Mouse (Mus musculus) heart, embryonic 15.5 days (tissue): ENCODE results near the gene Col4a3. TPM values are rescaled to one million over a fixed set of nuclear protein-coding genes. Genes with fewer than 3 reads are reported as not detected.

ENCODE experiments used
- ATAC-seq: fragments of 200-750 bp; cut with Nextera tagmentation; replicated peaks from 2 replicates; pipeline ENCODE4 v1.8.0; 2017; ENCODE audit warnings: low read depth, moderate TSS enrichment; ENCODE audit not compliant: insufficient number of reproducible peaks, insufficient read depth, low FRiP score
- H3K27ac ChIP-seq: fragments of 300-500 bp; sonication (generic); 2 replicates; pipeline ENCODE4 v1.5.1; 2015; ENCODE audit warnings: mild to moderate bottlenecking, inconsistent platforms
- H3K27me3 ChIP-seq: fragments of 300-500 bp; sonication (generic); 2 replicates; pipeline ENCODE4 v1.6.1; 2015; ENCODE audit warnings: inconsistent platforms
- H3K36me3 ChIP-seq: fragments of 300-500 bp; sonication (generic); 2 replicates; pipeline ENCODE4 v1.6.1; 2015; ENCODE audit warnings: mild to moderate bottlenecking, inconsistent platforms
- H3K4me1 ChIP-seq: fragments of 300-500 bp; sonication (generic); replicated peaks from 2 replicates; pipeline ENCODE4 v1.6.1; 2015; ENCODE audit warnings: inconsistent platforms
- H3K4me2 ChIP-seq: fragments of 300-500 bp; sonication (generic); 2 replicates; pipeline ENCODE4 v1.6.1; 2015; ENCODE audit warnings: inconsistent platforms, mild to moderate bottlenecking, moderate library complexity
- H3K4me3 ChIP-seq: fragments of 300-500 bp; sonication (generic); 2 replicates; pipeline ENCODE4 v1.5.1; 2015; ENCODE audit warnings: mild to moderate bottlenecking, inconsistent platforms
- H3K9ac ChIP-seq: fragments of 300-500 bp; sonication (generic); 2 replicates; pipeline ENCODE4 v1.6.1; 2015; ENCODE audit warnings: mild to moderate bottlenecking, inconsistent platforms
- H3K9me3 ChIP-seq: fragments of 300-500 bp; sonication (generic); replicated peaks from 2 replicates; pipeline ENCODE4 v1.6.1; 2016; ENCODE audit warnings: inconsistent platforms
- WGBS: fragments of 180-500 bp; shearing (Covaris S2); methylation state at CpG from one replicate; pipeline ENCODE4 v1.1.7; 2015; ENCODE audit warnings: mixed read lengths; 5-methylcytosine and 5-hydroxymethylcytosine counted together
- polyA plus RNA-seq: library from polyadenylated mRNA; unstranded; fragments of >200 nt; fragmentation: Nextera tagmentation; extraction: Ambion mirVana; gene quantifications from 2 replicates; pipeline ENCODE4 v1.2.1, GENCODE M21; 2015

Gene Col4a3
- polyA plus RNA-seq, 1 experiment from 2014 or later, result 0.74 TPM

DNA sequence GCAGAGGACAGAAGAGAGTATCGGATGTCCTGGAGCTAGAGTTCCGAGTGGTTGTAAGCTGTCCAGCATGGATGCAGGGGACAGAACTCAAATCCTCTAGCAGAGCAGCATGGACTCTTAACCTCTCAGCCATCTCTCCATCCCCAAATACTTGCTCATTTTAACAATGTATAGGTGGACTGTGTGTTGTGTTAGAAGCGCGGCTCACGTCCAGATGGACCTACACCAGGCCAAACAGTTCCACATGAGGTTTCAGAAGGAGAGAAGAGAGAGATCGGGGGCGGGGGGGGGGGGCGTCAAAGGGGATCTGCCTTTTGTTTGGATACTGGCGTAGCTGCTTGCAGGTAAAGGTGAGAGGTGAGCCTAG lies 48.5 kb downstream of the Col4a3 start:
- Histone ChIP-seq H3K9ac (no peak overlapping the region), H3K27me3 (no peaks in the 10 kb centered on the region), H3K36me3 (no peaks in the 10 kb centered on the region), H3K27ac (no peak overlapping the region), H3K9me3 (no peaks in the 10 kb centered on the region), H3K4me2 (no peak overlapping the region), H3K4me1 (peaks cover 16% of the 10 kb centered on the region), H3K4me3 (no peak overlapping the region)
- ATAC-seq, result no peak
- WGBS, result 85% methylated on average over 9 of the region's 9 CpGs

DNA sequence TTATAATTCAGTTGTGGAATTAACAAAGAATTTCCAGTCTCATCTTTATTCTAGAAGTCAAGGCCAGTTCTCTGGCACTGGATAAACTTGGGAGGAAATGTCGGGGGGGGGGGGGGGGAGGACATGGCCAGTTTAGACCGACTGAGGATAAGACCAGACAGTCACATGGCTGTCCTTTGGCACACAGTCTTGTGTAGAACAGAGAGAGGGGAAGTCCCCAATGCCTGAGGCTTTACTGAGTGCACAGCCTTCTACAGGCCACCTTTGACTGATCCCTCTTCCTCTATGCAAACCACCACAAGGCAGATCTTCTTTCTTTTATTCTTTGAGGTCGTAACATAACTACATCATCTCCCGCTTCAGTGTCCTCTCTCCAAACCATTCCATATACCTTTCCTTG lies 49.6 kb downstream of the Col4a3 start:
- H3K27me3 ChIP-seq, result no peaks in the 10 kb centered on the region
- no peak overlapping the region for H3K4me3 ChIP-seq
- no peak overlapping the region for H3K27ac ChIP-seq
- no peak for ATAC-seq
- no peaks in the 10 kb centered on the region for H3K36me3 ChIP-seq
- H3K4me2 ChIP-seq, result no peak overlapping the region
- no peaks in the 10 kb centered on the region for H3K9me3 ChIP-seq
- peaks cover 12% of the 10 kb centered on the region for H3K4me1 ChIP-seq
- 72% methylated on average over 4 of the region's 4 CpGs for WGBS
- H3K9ac ChIP-seq, result no peak overlapping the region

DNA sequence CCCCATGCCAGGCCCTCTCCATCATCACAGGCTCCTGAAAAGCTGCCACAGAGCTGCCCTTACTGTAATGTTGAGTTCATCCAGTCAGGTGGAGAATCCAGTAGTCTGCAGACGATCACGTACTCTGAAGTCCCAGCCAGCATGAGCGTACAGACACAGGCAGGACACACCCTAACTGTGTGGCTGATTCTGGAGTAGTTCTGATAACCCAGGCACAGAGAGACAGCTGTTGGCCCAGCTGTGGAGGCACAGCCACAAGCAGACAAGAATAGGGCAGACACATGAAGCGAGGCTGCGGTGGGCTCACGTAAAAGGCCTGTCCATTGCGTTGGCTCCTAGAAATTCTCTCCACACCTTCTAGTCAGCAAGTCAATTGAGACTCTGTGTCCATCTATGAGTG lies 50.7 kb downstream of the Col4a3 start:
- ATAC-seq, result no peak
- WGBS, result 71% methylated on average over 7 of the region's 7 CpGs
- Histone ChIP-seq H3K27ac (no peak overlapping the region), H3K4me3 (no peak overlapping the region), H3K36me3 (no peaks in the 10 kb centered on the region), H3K9me3 (no peaks in the 10 kb centered on the region), H3K4me2 (no peak overlapping the region), H3K4me1 (peaks cover 8% of the 10 kb centered on the region), H3K9ac (no peak overlapping the region), H3K27me3 (no peaks in the 10 kb centered on the region; the same call in 1 of the 2 replicates)

DNA sequence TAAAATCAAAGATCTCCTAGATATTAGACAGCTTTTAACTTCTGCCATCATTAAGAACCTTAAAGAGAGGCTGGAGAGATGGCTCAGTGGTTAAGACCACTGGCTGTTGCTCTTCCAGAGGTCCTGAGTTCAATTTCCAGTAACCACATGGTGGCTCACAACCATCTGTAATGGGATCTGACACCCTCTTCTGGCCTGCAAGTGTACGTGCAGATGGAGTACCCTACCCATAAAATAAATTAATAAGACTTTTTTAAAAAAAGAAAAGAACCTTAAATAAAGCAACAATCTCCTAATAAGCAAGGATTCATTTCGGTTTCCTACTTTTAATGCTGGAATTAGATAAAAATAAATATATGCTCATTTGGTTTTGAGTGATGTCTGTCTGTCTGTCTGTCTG lies 51.7 kb downstream of the Col4a3 start:
- Histone ChIP-seq H3K4me2 (no peak overlapping the region), H3K4me3 (no peak overlapping the region), H3K27me3 (no peaks in the 10 kb centered on the region; the same call in 1 of the 2 replicates), H3K9me3 (no peaks in the 10 kb centered on the region), H3K36me3 (no peaks in the 10 kb centered on the region), H3K9ac (no peak overlapping the region), H3K4me1 (peaks cover 8% of the 10 kb centered on the region), H3K27ac (no peak overlapping the region)
- 78% methylated on average over 2 of the region's 2 CpGs for WGBS
- ATAC-seq, result no peak

DNA sequence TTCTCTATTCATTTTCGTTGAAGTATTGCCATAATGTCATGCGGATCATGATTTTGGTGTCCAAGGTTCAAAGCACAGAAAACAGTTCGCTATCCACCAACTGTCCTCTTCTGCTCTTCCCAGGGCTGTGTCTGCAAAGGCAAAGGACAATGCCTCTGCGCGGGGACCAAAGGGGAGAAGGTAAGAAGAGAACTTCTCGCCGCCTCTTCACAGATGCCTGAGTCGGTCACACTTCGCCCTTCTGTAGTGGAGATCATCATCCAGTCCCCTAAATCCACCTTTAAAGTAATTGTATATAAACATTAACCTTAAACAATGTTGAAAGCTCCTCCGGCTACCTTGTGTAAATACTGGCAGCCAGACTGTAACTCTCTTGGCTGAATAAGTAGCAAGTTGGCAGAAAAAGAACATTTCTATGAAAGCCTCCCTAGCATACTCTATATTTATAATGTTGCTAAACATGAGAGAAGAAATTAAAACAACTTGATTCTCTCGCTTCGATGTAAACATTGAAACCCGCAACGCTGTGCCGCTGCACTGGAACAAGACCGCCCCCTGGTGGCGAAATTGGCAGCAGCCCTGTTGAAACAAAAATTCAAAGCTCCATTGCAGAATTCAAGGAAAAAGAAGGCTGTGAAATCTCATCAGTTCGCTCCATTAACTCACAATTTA lies 54.7 kb downstream of the Col4a3 start:
- peak overlapping the region; percentile 35 for H3K4me3 ChIP-seq
- no peak overlapping the region for H3K9ac ChIP-seq
- H3K4me2 ChIP-seq, result peak overlapping the region; percentile 54
- ATAC-seq, result no peak
- 31% methylated on average over 18 of the region's 18 CpGs for WGBS
- no peak overlapping the region for H3K27ac ChIP-seq
- 0 out of 2 replicates have a peak, but pooled peaks cover 2% of the 10 kb centered on the region for H3K4me1 ChIP-seq
- H3K9me3 ChIP-seq, result no peaks in the 10 kb centered on the region
- H3K27me3 ChIP-seq, result no peaks in the 10 kb centered on the region; the same call in 1 of the 2 replicates
- no peaks in the 10 kb centered on the region for H3K36me3 ChIP-seq

DNA sequence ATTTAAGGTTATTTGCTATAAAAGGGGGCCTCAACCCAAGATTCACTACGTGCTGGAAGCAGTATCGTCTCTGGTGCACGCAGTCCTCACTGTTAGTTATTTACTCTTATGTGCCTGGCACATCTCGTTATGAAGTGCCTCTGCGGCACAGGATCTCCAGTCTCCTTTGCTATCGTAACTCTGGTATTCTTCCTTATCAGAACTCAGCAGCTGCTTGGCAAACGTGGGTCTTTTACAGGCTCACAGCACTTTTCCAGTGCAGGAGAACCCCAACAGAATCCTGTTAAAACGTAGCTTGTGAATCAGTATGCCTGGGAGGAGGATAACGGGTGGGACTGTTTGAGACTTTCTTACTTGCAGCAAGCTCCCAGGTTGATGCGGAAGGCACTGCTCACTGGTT lies 61.3 kb downstream of the Col4a3 start:
- 0 out of 2 replicates have a peak, but pooled peaks have one; percentile 27 for ATAC-seq
- WGBS, result 17% methylated on average over 10 of the region's 10 CpGs
- no peak overlapping the region for H3K9ac ChIP-seq

DNA sequence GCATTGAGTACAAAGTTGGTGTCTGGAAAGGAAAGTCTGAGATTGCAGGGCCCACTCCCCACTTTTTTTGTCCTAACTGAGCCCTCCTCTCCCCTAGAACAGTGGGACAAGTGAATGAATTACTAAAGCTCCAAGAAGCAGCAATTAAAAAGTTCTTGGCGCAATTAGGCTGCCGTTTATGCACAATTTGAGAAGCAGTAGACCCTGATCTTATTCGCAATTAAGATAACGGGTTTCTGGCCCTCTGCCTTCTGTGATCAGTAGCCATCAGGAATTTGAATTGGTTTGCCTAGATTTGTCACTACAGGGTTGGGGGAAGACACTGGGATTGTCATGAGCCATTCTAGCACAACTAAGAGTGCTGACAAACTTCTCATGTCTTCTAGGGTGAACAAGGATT lies 64.1 kb downstream of the Col4a3 start:
- Histone ChIP-seq H3K4me2 (no peak overlapping the region), H3K4me3 (no peak overlapping the region), H3K27me3 (no peaks in the 10 kb centered on the region), H3K9ac (no peak overlapping the region), H3K9me3 (no peaks in the 10 kb centered on the region), H3K4me1 (0 out of 2 replicates have a peak, but pooled peaks cover 4% of the 10 kb centered on the region), H3K36me3 (no peaks in the 10 kb centered on the region), H3K27ac (no peak overlapping the region)
- ATAC-seq, result no peak
- 86% methylated on average over 4 of the region's 4 CpGs for WGBS

More for the DNA sequence above, 61.3 kb downstream of the Col4a3 start:
- peak overlapping the region; percentile 58 for H3K4me2 ChIP-seq
- no peaks in the 10 kb centered on the region for H3K9me3 ChIP-seq
- no peaks in the 10 kb centered on the region for H3K27me3 ChIP-seq
- H3K4me3 ChIP-seq, result peak overlapping the region; percentile 39
- no peaks in the 10 kb centered on the region for H3K36me3 ChIP-seq
- no peak overlapping the region for H3K27ac ChIP-seq
- 0 out of 2 replicates have a peak, but pooled peaks cover 4% of the 10 kb centered on the region for H3K4me1 ChIP-seq

DNA sequence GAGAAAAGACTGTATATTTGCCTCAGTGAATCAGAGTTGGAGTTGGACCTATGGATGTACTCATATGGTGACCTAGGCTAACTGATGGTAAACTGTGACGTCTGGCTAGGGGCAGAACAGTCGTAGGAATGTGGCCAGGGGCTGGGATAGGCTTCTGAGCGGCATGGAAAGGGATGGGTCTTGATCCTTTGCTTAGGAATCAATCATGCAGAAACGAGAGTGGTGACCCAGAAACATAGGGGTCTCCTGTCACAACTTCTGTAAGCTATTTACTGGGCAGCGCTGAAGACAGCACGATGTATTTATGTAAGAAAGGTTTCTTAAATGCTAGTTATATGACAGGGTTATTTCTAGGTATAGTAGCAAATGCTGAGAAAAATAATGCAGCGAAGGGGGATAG lies 67.3 kb downstream of the Col4a3 start:
- Histone ChIP-seq H3K4me2 (no peak overlapping the region), H3K27me3 (no peaks in the 10 kb centered on the region), H3K36me3 (no peaks in the 10 kb centered on the region), H3K27ac (no peak overlapping the region), H3K9ac (no peak overlapping the region), H3K4me3 (no peak overlapping the region), H3K4me1 (no peaks in the 10 kb centered on the region), H3K9me3 (no peaks in the 10 kb centered on the region)
- 61% methylated on average over 7 of the region's 7 CpGs for WGBS
- no peak for ATAC-seq

DNA sequence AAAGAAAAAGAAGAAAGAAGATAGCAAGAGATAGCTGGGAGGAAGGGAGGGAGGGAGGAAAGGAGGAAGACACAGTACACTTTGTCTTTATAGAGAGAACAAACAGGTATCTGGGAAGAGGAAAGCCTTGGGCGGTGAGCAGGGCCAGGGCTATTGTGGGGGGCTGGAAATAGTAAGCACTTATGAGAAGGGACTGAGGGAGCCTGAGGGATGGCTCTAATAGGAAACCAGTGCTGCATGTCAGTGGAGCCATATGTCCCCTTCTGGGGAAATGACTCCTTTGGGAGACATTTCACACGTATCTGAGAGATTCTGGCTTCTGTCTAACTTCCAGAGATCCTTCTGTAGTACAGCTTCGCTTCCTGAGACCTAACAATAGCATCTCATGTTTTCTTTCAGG lies 69.7 kb downstream of the Col4a3 start:
- Histone ChIP-seq H3K4me3 (no peak overlapping the region), H3K4me2 (no peak overlapping the region), H3K9me3 (no peaks in the 10 kb centered on the region), H3K27ac (no peak overlapping the region), H3K9ac (no peak overlapping the region), H3K4me1 (no peaks in the 10 kb centered on the region), H3K27me3 (no peaks in the 10 kb centered on the region), H3K36me3 (no peaks in the 10 kb centered on the region)
- no peak for ATAC-seq
- WGBS, result 51% methylated on average over 3 of the region's 3 CpGs

DNA sequence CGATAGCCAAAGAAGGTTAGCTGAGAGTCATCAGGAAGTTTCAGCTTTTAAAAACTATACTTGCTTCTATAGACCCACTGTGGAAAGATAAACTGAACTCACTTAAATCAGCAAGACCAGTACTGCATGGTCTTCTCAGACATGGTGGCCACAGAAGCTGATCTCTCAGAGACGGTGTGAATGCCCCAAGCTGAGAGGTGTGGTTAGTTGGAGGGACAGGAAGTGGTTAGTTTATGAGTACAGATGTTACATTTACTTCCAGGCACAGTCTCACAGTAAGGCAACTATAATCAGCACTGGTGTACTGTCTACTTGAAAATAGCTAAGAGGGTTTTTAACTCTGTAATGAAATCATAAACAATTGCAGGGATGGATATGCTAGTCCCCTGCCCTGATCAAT lies 75.5 kb downstream of the Col4a3 start:
- Histone ChIP-seq H3K9ac (no peak overlapping the region), H3K27ac (no peak overlapping the region), H3K36me3 (no peaks in the 10 kb centered on the region), H3K4me3 (no peak overlapping the region), H3K9me3 (no peaks in the 10 kb centered on the region), H3K27me3 (no peaks in the 10 kb centered on the region), H3K4me1 (no peaks in the 10 kb centered on the region), H3K4me2 (no peak overlapping the region)
- WGBS, result 72% methylated on average over 2 of the region's 2 CpGs
- no peak for ATAC-seq

DNA sequence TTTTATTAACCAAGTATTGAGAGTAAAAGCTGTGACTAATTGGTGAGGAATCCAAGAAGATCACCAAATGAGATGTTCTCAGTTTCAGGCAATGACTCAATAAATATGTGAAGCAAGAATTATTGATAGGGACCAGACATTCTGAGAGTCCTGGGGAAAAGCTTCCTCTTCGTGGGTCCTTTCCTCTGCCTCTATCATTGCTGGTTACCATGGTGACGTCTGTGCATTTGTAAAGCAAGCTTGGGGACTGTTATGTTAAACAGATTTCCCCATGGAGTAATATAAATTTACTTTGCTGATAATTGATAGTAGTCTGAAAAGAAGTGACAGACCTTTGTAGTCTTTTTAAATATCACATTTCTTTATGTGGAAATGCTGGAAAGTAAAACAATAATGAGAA lies 76.8 kb downstream of the Col4a3 start:
- H3K4me3 ChIP-seq, result no peak overlapping the region
- H3K9me3 ChIP-seq, result no peaks in the 10 kb centered on the region
- no peaks in the 10 kb centered on the region for H3K4me1 ChIP-seq
- no peak overlapping the region for H3K9ac ChIP-seq
- no peaks in the 10 kb centered on the region for H3K36me3 ChIP-seq
- whole genome bisulfite sequencing, result 35% methylated on average over 2 of the region's 2 CpGs
- ATAC-seq, result no peak
- H3K4me2 ChIP-seq, result no peak overlapping the region
- no peak overlapping the region for H3K27ac ChIP-seq
- no peaks in the 10 kb centered on the region for H3K27me3 ChIP-seq

DNA sequence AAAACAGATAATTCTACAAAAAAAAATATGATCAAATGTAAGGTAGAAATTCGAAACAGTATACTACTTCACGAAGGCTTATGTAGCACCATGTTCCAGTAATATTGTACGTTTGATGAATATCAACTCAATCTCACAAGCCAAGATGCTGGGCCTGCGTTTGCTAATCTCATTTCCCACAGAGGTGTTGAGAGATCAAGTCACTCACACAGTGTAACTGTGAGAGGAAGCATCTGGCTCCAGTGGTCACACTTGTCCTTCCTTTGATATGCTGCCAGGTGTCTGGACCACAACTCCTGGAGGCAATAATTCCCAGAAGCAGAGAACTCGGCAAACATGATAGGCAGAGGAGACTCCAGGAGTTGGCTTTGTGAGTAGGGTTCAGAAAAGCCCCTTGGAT lies 99.6 kb downstream of the Col4a3 start:
- no peak overlapping the region for H3K4me3 ChIP-seq
- H3K9ac ChIP-seq, result no peak overlapping the region
- no peak overlapping the region for H3K27ac ChIP-seq
- H3K4me2 ChIP-seq, result no peak overlapping the region
- H3K4me1 ChIP-seq, result no peaks in the 10 kb centered on the region
- H3K9me3 ChIP-seq, result no peaks in the 10 kb centered on the region
- no peaks in the 10 kb centered on the region for H3K36me3 ChIP-seq
- WGBS, result 46% methylated on average over 5 of the region's 5 CpGs
- no peak for ATAC-seq
- no peaks in the 10 kb centered on the region for H3K27me3 ChIP-seq
